Mouse (Mus musculus) central nervous system, embryonic 14 days (tissue): ENCODE results near the gene Klra8. TPM values are rescaled to one million over a fixed set of nuclear protein-coding genes. Genes with fewer than 3 reads are reported as not detected.

Experiments
- polyA plus RNA-seq: library from polyadenylated mRNA; depleted of rRNA; stranded (reverse); fragments of >200 nt; gene quantifications from 2 replicates; pipeline ENCODE4 v1.2.3, GENCODE M21; 2012; rRNA removed

The Klra8 gene
- polyA plus RNA-seq, result not detected in 2 replicates

DNA sequence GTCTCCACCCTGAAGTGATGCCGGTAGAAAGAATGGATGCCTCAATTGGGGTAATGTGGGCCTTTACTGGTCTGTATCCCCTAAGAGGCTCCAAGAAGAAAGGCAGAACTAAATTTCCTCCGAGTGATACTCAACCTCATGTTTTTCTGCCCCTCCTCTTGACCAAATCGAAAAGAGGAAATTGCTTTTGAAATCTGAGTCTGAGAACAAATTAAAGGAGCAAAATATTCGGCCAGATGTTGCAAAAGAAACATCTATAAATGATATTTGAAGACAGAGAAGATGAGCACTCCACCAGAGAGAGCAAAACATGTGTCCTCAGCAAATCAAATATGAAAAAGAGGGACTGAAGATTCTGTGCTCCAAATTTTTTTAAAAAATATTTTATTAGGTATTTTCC is at the start of gene Klra8:
TSS of gene Klra8 (minus strand) at position 101 of the 400 bp plus-strand sequence.

DNA sequence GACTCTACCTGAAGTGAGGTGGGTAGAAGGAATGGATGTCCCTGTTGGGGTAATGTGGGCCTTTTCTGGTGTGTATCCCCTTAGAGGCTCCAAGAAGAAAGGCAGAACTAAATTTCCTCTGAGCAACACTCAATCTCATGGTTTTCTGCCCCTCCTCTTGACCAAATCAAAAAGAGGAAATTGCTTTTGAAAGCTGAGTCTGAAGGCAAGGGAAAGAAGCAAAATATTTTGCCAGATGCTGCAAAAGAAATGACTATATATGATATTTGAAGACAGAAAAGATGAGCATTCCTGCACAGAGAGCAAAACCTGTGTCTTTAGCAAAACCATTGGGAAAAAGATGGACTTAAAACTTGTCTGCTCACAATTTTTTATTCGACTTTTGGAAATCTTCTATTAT is 62.5 kb downstream of the Klra8 start, which contains the start of gene Klra4:
TSS of gene Klra4 (minus strand) at position 101 of the 400 bp plus-strand sequence.

Other genes starting within 250 kb of the Klra8 start
- gene Klra5, start 212.2 kb downstream of the Klra8 start, polyA plus RNA-seq, result not detected in 2 replicates
- not detected in 2 replicates for gene Klra6, start 102.9 kb downstream of the Klra8 start, polyA plus RNA-seq
- gene Klra4, start 62.6 kb downstream of the Klra8 start, polyA plus RNA-seq, result not detected in 2 replicates
- gene Klra9, start 63.2 kb upstream of the Klra8 start, polyA plus RNA-seq, result not detected in 2 replicates
- not detected in 2 replicates for gene Klra7, start 103.4 kb upstream of the Klra8 start, polyA plus RNA-seq
- gene Klra10, start 152.0 kb upstream of the Klra8 start, polyA plus RNA-seq, result not detected in 2 replicates
- not detected in 2 replicates for gene Klra3, start 207.7 kb upstream of the Klra8 start, polyA plus RNA-seq